Mouse (Mus musculus): ENCODE measurements around the gene Vmn2r121.

Vmn2r121 gene

DNA sequence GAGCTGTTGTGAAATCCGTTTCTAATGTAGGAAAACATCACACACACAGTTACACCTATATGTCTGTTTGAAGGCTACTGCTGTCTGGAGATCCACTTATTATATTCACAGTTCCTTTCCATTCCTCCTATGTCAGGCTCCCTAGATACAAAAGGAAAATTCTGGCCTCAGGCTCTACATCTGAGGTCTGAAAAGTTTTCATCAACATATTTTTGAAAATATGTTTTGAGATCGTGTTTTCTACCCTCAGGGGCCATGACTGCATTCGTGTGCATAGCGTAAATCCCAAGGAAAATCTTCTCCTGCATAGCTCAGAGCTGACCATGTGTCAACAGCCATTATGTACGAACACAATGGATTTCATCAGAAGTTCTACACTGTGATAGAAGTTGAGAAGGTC, at the start of gene Vmn2r121:
Gene Vmn2r121, minus strand, starts transcription at position 101 of the 400 bp plus-strand sequence.
- no peak for DNase-seq (ENCODE audit: low spot score)

Data from layer of hippocampus, adult 9-10 months (tissue).